Mouse (Mus musculus) embryo, embryonic 9.5 days (tissue): ENCODE results near the gene Calml3.
A peak's percentile ranks its signal among the peaks of the same experiment; 100 is the strongest.
"Not testable (repeated sequence)": the region's sequence is repeated elsewhere in the genome, so short reads cannot be mapped to it uniquely, and the experiment has no call there.

ENCODE experiments used
- DNase-seq: peaks from one replicate; pipeline ENCODE4 v3.0.0-alpha.2; 2017; ENCODE audit errors: extremely low spot score

The Calml3 gene

GRCm38 (mm10) chr13:3804186-3804585 lies at the start of gene Calml3:
Gene Calml3 (minus strand): TSS chr13:3804316.
- no peak for DNase-seq

- DNase-seq = no peak
These were observed 46.2 kb upstream of the Calml3 start for GRCm38 (mm10) chr13:3850330-3850729.

- not testable (repeated sequence) for DNase-seq
These were observed 36.5 kb upstream of the Calml3 start for GRCm38 (mm10) chr13:3840662-3841061.

GRCm38 (mm10) chr13:3837312-3837807 lies 33.2 kb upstream of the Calml3 start, which contains the start of gene Calm4:
Gene Calm4 (plus strand): TSS chr13:3837757.
- DNase-seq = not testable (repeated sequence)

GRCm38 (mm10) chr13:3833644-3834043 lies 29.5 kb upstream of the Calml3 start:
- not testable (repeated sequence) for DNase-seq

- no peak for DNase-seq
These were observed 28.3 kb upstream of the Calml3 start for GRCm38 (mm10) chr13:3832450-3832849.

- no peak for DNase-seq
These were observed 27.9 kb upstream of the Calml3 start for GRCm38 (mm10) chr13:3831994-3832393.

GRCm38 (mm10) chr13:3831546-3831945 lies 27.4 kb upstream of the Calml3 start:
- DNase-seq = no peak

GRCm38 (mm10) chr13:3825726-3826125 lies 21.6 kb upstream of the Calml3 start:
- DNase-seq = no peak

GRCm38 (mm10) chr13:3822105-3822504 lies 18.0 kb upstream of the Calml3 start:
- DNase-seq = no peak

GRCm38 (mm10) chr13:3818740-3819076 lies 14.6 kb upstream of the Calml3 start:
- DNase-seq = no peak

GRCm38 (mm10) chr13:3818012-3818739 lies 14.1 kb upstream of the Calml3 start:
- DNase-seq = no peak

GRCm38 (mm10) chr13:3807131-3807827 lies 3.2 kb upstream of the Calml3 start:
- no peak for DNase-seq

GRCm38 (mm10) chr13:3805638-3806037 lies 1.5 kb upstream of the Calml3 start:
- no peak for DNase-seq

- no peak for DNase-seq
These were observed 1.0 kb upstream of the Calml3 start for GRCm38 (mm10) chr13:3805132-3805531.

GRCm38 (mm10) chr13:3799386-3799785 lies 4.7 kb downstream of the Calml3 start:
- DNase-seq = no peak

- DNase-seq = no peak
These were observed 5.4 kb downstream of the Calml3 start for GRCm38 (mm10) chr13:3798751-3799150.

- no peak for DNase-seq
These were observed 7.5 kb downstream of the Calml3 start for GRCm38 (mm10) chr13:3796649-3797048.

GRCm38 (mm10) chr13:3789531-3789930 lies 14.6 kb downstream of the Calml3 start:
- no peak for DNase-seq

GRCm38 (mm10) chr13:3788588-3788987 lies 15.5 kb downstream of the Calml3 start:
- DNase-seq = peak; percentile 23

GRCm38 (mm10) chr13:3787644-3788043 lies 16.5 kb downstream of the Calml3 start:
- DNase-seq = no peak

- DNase-seq = no peak
These were observed 17.0 kb downstream of the Calml3 start for GRCm38 (mm10) chr13:3787102-3787501.

- no peak for DNase-seq
These were observed 20.5 kb downstream of the Calml3 start for GRCm38 (mm10) chr13:3783621-3784020.
